Mouse (Mus musculus) heart, postnatal 36 days (tissue): ENCODE measurements around the gene Fam178b. TPM values are rescaled to one million over a fixed set of nuclear protein-coding genes. Genes with fewer than 3 reads are reported as not detected.

ENCODE experiments used
- DNase-seq, 2 experiments: peaks; one replicate each; pipeline ENCODE4 v3.0.0; 2021 to 2022
- intact Hi-C: fragments of 180-260 bp; cut with DNase I; formaldehyde crosslinking; loops from one replicate; pipeline ENCODE4 v1.15.1; 2025
- total RNA-seq, 2 experiments: library from RNA; stranded (reverse); gene quantifications; 2 replicates each; pipeline ENCODE4 v1.2.3; 2021

Gene Fam178b
- total RNA-seq, 2 experiments from 2014 or later: 0.43 TPM; not detected in 1

DNA sequence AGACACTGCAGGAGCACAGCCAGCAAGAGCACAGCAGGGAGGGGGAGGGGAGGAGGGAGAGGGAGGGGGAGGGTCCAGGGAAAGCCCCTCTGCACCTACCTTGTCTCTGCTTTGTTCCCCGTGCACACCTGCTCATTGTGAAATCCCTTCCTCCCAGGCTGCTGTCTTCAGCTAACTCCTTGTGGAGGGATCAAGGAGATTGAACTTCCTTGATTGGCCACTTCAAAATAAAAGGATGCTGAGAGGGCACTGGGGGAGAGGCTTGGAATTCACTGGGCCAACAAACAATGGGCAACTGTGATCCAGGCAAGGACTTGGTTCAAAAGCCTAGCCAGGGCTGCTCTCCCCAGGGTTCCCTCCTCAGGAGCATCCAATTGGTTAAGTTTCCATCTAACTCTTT, 89.9 kb downstream of the Fam178b start:
- no peak for DNase-seq
- intact Hi-C loops: loop anchor here (5.0 kb wide), 1 partner anchor 39 kb away; no protein-coding TSS in a partner anchor

DNA sequence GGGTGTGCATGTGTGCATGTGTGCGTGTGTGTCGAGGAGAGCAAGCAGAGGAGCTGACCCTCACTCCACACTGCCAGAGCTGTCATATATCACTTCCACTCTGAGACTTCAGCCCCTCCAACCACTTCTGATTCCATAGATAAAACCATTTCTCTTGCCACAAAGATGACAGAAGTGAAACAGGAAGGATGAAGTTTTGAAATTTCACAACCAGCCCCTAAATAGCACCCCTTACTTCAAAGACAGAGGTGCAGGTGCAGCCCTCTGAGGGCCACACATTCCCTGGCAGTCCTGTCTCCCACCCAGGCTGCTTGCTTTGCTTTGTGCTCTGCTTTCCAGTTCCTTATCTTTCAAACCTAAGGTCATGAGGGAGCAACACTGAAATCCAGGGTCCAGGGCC, 91.6 kb downstream of the Fam178b start:
- intact Hi-C loops: loop anchor here (2.0 to 5.0 kb wide), 2 partner anchors 17 to 41 kb away; no protein-coding TSS in a partner anchor
- DNase-seq: no peak

DNA sequence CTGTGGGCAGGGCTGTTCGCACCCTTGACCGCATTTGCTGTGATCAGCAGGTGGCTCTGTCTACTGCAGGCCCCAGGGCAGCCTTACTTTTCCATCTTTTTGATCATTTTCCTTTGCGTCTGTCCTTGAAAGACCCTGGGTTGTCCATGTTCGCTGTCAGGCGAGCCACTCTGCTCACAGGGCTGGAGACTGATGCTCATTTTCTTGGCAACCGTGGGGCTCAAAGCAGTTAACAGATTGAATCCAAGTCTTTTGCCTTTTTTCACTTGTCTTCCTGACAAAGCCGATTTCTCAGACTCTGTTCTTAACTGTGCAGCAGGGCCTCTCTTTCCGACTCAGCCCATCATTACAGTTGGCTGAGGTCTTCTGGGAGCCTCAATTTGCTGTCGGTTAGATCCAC, 92.3 kb downstream of the Fam178b start:
- intact Hi-C loops: loop anchor here (2.0 to 5.0 kb wide), 2 partner anchors 18 to 42 kb away; no protein-coding TSS in a partner anchor
- no peak for DNase-seq

DNA sequence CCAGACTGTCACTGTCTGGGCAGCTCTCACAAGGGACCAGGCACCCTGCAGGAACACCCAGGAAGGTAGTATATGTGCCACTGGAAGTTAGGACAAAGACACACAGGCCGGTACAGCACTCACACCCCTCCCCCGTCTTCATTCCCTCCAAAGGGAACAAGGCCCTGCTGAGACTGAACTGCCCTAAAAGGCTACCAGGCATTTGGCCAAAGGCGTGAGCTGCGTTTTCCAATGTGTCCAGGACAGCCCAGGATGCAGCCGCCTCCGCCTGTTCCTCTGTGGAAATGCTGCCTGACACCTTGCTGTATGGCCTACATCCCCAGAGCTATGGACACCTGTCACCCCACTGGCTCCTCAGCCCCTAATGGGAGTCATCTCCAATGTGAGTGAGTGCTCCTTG, 93.5 kb downstream of the Fam178b start:
- intact Hi-C loops: loop anchor here (2.0 kb wide), 1 partner anchor 27 kb away; no protein-coding TSS in a partner anchor
- DNase-seq: peak; percentile 76 to 78

DNA sequence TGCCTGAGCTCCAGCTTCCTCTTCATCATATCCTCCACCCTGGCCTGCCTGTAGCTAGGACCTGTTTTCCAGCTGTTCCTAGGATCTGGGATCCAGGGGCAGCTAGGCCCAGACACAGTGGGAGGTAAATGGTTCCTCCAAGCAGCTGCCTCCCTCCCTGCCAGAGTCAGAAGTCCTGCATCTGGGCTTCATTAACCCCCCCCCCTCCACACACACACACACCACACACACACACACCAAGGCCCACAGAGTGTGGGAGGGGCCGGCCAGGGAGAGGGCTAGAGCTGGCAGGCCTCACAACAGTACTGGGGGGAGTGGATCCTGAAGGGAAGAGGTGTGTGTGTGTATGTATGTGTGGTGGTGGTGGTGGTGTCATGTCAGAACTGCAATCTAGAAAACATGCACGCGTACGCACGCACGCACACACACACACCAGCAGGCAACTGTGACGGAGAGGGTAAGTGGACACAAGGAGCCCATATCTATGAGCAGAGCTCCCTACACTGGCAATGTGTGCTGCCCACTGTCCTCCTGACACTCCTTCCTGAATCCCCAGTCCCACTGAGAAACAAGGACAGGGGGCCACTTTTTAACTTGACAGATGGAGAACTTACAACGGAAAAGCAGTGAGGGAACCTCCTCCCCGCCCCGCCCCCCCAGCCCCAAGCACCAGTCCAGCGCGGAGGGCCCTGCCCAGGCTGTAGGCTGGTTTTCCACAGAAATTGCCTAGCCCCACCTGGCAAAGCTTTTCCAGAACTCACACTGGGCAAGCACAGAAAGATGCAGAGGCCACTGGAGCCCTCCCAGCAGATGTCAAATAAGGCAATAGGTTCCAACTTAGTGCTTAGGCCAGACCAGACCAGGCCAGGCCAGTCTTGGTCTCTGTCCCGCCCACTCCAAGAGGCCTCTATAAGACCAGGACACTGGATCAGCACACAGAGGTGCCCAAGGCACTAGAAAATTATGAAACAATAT, 94.2 kb downstream of the Fam178b start:
- intact Hi-C loops: loop anchor here (2.0 kb wide), 1 partner anchor 26 kb away; no protein-coding TSS in a partner anchor
- peak; percentile 51 to 60 for DNase-seq

DNA sequence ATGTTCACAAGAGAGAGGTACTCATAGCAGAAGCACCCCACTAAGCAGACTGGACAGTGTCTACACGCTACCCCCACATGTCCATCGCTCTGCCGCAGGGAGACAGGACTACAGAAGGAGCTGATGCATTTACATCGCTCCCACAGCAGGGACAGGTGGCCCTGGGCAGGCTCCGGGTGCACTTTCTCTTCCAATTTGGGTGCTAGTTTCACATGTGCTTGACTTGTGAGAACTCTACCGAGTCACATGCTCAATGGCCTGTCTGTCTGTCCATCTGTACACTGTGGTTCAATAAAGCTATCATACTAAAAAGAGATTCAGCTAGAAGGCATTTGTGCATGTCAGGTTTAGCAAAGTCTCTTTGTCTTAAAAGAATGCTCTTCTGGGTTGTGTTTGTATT, 95.1 kb downstream of the Fam178b start:
- no peak for DNase-seq
- intact Hi-C loops: loop anchor here (2.0 kb wide), 1 partner anchor 25 kb away; no protein-coding TSS in a partner anchor

DNA sequence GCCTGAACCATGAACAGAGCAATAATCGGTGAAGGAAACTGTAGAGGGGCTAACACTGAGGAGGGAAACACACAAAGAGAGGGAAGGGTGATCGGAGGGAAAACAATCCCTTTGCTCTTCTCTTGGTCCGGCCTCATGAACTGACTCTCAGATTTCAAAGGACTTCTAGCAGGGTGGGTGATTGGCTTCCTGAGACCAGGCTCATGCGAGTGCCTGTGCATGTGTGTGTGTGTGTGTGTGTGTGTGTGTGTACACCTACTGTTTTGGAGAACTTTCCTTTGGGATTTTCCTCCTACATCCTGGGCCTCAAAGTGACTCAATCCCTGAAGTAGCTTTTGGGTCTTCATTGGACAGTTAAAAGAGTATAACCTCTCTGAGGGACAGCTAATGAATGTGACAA, 96.7 kb downstream of the Fam178b start:
- intact Hi-C loops: no loop called here
- no peak for DNase-seq

DNA sequence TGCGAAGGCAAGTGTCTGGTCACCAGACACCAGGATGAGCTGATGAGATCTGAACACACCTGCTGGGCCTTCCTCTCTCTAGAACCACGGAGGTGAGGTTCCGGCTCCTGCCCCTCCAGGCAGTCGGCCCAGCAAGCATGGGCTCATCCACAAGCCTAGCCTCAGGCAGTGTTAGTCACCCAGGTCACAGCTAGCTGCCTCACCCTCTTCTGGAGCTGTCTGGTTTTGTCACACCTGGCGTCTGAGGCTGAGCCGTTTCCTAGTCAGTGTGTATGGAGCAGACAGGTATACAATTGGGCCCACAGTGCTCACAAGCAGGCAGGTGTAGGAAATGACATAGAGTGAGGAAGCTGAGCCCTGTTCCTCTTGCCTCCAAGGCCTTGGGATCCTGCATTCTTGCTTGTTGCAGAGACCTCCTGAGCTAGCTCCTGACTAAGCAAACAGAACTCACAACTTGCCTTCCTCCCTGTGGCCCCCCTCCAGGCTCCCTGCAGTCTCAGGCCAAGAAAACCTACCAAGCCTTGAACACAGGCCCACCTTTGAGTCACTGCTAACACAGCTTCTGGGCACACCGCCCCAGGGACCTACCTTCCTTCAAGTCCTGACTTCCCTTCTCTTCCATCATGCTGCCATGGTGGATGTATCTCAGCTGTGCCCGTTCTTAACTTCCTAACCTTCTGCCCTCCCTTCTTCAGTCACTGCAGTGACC, 99.4 kb downstream of the Fam178b start:
- DNase-seq: no peak
- intact Hi-C loops: loop anchor here (1.0 kb wide), 1 partner anchor 21 kb away; no protein-coding TSS in a partner anchor

DNA sequence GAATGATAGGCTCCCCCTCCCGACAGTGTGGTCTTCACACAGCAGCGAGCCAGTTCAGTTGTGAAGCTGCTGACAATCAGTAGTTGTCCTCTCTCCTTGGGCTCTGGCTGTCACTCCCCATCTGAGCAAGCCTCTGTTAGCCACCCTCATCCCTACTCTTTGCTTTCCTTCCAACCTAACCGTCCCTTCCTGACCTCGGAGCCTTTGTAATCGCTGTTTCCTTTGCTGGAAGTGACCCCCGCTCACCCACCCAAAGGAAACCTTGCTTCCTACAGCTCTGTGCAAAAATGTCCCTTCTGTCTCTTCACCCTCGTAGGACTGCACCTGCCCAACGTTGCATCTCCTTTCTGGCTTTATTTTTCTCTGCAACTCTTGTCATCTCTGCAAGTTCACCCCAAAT, 100.8 kb downstream of the Fam178b start:
- intact Hi-C loops: no loop called here
- DNase-seq: no peak

DNA sequence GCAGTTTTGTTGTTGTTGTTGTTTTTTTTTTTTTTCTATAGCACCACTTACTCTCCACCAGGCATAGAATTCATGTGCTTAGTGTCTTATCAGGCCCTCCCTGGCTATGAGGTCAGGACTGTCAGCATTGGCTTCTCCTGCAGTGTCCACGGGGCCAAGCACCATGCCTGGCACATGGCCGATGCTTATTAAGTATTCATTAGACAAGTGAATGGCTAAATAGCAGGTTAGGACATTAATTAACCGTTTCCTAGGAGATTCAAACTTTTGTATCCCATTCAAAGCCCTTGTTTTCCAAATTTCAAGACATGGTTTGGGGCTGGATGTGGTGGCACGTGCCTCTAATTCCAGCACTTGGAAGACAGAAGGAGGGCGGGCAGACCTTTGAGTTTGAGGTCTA, 101.7 kb downstream of the Fam178b start:
- intact Hi-C loops: loop anchor here (2.0 kb wide), 1 partner anchor 16 kb away; no protein-coding TSS in a partner anchor
- DNase-seq: no peak

DNA sequence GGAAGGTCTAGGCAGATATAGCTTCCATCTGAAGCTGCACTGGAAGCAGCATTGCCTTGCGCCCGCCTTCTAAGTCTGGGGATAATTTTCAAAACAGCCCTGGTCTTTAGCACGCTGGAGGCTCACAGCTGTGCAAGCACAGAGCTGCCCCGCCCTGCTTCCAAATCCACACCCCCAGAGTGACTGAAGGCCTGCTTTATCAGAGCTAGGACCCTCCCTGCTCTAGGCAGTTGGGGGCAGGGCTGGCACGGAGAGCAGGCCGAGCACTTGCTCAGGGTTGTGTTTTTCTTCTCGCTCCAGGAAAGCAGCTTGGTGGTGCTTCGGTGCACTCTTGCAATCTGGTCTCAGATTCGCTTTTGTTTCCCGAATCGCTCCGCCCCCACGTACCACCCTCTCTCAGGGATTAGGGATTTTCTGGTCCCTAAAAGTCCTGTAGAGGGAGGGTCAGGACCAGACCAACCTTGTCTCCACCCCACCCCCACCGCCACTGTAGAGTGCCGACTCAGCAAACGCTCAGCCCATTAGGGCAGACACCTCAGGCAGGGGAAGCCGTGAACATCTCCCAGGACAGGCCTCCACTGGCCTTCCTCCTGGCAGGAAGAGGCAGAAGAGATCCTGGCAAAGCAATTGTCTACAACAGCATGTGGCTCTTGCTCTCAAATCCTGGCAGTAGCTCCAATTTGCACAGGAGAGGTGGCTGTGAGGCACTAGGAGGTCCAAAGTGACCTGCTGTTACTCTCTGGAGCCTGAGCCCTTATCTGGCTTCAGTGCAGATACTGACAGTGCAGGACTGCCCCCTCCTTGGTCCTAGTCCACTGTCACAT, 102.4 kb downstream of the Fam178b start:
- intact Hi-C loops: loop anchor here (2.0 kb wide), 1 partner anchor 16 kb away; no protein-coding TSS in a partner anchor
- DNase-seq: peak; percentile 66 to 67

DNA sequence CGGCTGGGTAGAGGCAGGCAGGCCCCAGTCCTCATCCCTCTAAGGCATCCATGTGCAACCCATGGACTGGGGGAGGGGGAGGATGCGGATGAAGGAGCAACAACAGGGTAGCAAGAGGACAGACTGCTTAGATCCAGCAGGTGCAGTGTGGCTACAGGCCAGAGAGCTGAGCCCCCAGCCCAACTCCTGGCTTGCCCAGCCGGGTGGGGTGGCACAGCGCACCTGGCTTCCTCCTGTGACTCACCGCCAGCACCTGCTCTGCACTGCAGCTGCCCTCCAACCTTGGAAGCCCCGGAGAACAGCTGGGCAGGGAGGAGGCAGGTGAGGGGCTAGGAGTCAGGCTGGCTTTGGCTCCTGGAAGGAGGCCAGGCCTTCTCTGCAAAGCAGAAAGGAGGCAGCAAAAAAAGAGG, 103.0 kb downstream of the Fam178b start:
- intact Hi-C loops: loop anchor here (2.0 kb wide), 1 partner anchor 15 kb away; no protein-coding TSS in a partner anchor
- no peak for DNase-seq

DNA sequence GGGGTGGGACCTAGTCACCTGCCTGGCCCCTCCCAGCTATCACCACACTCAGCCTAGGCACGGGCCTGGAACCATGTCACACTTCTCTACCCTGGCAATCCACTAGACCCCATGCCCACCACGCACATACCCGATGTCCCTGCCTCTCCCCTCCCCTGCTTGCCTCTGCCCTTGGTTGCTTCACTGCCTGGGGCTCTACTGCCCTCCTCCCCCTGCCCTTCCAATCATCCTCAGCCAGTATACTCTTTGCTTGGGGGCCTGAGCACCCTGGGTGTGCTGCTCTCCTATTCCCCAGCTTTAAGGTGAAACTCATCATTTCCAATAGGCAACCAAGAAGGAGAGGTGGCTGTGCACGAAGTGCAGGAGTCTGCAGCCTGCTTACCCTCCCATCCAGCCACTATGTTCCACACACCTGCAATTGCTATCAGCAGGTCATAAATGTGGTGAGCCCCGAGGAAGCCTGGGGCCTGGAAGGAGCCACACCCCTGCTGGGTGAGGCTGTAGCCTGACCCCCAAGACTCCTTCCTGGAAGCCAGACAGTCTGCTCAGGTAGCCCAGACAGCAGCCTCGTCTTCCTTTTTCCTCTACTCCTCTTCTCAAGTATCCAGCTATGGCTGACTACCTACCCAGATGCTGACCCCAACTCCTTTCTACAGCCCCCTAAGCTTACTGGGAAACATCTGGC, 105.8 kb downstream of the Fam178b start:
- intact Hi-C loops: no loop called here
- no peak for DNase-seq

DNA sequence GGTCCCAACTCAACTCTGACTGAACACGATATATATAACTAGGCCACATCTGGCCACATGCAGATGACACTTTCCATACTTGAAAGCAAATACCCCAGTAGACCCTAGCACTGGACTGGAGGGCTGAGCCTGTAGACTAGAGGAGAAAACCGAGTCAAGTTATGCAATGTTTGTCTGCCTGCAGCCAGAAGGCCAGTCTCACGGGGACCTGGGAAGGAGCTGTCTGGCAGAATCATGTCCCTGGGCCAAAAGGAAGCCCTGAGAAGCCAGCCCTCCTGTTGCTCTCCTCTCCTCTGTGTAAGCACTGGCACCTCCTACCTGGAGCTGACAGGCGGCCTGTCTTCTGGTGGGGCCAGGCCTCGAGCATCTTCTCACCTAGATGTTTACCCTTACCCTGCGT, 107.6 kb downstream of the Fam178b start:
- intact Hi-C loops: no loop called here
- no peak for DNase-seq

DNA sequence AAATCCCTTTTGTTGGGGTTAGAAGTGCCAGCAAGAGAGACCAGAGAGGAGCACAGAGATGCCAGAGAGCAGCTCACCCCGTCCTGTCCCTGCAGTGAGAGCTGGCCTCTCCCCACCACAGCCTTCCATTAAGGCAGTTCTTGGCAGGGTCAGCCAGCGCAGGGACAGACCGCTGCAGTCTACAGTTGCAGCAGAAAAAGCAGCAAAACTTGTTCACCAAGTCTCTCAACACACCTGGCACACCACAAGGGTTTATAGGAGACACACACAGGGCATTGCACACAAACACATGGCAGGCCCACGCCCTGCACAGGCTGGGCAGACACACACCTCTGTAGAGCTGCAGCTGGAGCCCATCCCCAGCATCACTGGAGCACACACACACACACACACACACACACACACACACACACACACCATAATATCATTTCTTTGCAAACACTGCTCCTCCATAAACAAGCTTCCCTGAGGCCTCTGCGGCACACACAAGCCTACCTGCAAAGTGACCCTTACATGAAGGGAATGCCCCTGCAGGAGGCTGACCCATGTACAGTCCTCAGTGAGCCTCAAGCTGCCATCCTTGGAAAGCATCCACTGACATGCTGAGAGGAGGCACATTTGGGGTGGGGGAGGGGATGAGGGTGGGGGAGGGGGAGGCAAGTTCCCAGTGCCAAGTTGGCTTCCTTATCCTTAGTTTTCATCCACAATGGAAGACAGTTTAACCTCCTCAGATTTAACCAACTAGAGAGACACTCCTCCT, 108.6 kb downstream of the Fam178b start:
- intact Hi-C loops: no loop called here
- no peak for DNase-seq

DNA sequence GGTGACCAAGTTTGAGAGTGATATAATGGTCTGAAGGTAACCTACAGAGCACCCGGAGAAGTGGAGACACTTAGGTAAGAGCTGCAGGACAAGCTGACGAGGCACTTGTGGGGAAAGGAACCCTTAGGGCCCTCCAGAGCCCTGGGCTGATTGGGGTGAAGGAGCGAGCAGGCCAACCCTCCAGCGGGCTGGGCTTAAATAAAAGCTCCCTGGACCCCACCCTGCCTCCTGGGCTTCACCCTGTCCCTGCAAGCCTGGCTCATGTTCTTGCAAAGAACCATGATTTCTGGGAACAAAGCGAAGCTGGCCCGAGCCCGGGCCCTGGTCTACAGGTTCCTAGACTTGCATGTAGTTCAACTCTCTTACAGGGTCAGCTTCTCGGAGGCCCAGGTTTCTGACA, 109.5 kb downstream of the Fam178b start:
- DNase-seq: no peak
- intact Hi-C loops: no loop called here

DNA sequence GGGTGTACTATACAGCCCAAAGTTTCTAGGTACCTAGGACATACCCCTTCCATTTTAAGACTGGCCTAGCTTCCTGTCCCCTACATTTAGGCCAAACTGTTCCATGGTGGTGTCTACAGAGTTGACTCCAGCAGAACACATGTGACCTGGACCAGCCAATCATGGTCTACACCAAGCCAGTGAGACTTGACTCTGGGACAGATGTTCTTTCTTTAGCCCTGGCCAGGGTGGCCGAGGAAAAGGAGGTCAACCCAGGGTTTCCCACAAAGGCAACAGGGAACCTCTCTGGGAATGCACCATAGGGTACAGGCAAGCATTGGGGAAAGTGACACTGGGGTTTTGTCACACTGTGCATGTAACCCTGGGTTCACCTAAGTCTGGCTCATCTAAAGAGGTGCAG, 110.3 kb downstream of the Fam178b start:
- intact Hi-C loops: no loop called here

DNA sequence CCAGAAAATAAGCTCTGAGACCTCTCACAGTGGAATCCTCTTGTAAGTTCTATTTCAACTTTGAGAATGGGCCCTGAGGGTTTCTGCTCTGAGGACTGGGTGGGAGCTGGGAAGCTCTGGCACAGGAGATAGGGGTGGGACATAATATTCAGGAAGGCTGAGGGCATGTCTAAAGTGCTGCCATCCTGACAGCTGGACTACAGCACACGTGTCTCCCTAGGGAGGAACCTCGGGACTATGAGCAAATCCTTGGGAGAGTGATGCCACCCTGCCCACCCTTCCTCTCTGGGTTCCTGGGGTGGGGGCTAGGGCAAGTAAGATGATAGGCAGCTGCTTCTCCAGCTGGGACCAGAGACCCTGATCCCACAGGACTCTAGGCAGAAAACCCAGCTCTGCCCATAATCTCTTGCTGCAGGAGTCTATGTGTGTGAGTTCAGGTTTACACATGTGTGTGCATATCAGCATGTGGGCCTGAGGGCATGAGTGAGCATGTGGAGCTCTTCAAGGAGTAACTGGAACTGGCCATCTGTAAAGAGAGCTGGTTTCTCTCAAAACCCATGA, 110.8 kb downstream of the Fam178b start:
- no peak for DNase-seq
- intact Hi-C loops: no loop called here

More for the DNA sequence above, 110.3 kb downstream of the Fam178b start:
- peak; percentile 48 to 64 for DNase-seq
